Mouse (Mus musculus): ENCODE measurements at regions not wholly inside any gene's neighbourhood (a gene's known extent, or its start where the extent isn't known, plus 50 kb on each side); places are given as distances from the start of the nearest gene placed in this dataset.

DNA sequence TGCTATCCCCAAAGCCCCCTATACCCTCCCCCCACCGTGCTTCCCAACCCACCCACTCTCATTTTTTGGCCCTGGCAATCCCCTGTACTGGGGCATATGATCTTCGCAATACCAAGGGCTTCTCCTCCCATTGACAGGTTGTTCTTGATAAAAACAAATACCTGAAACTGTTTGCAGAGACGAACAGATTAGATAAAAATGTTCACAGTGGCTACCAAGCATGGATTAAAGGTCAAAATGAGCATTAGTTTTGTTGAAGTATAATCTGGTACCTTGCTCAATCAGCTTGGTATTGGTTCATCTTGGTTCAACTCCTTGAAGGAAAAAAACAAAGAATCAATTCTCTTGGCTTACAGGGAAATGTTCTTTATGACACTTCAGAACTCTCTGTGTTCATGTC, 81.5 kb upstream of the Dab2 start:
- 46% methylated on average over 3 of the region's 3 CpGs for WGBS (ENCODE audit: insufficient replicate concordance)
- Histone ChIP-seq H3K4me2 (no peak overlapping the region), H3K4me1 (replicated peaks) (no peaks in the 10 kb centered on the region), H3K27ac (replicated peaks) (no peak overlapping the region), H3K36me3 (replicated peaks) (no peaks in the 10 kb centered on the region), H3K9ac (no peak overlapping the region), H3K4me3 (replicated peaks) (no peak overlapping the region), H3K9me3 (replicated peaks) (no peaks in the 10 kb centered on the region), H3K27me3 (no peaks in the 10 kb centered on the region)
- ATAC-seq (ENCODE audit: insufficient read depth), result no peak

DNA sequence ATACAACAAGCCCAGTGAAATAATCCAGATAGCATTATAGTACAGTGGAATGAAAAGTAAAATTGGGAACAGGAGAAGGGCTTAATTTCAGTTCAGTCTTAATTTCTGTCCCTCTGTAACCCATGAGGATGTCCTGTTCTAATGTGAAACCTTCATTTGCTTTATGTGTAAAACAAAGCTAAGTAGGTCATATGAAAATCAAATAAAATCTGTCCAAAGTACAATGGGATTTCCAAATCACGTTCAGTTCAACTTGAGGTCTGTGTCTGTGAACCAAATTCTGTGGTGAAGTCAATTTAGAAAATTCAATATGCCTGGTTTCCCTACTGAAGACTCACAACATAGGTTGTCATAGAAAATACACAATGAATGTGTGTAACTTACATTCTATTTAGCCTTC, 74.4 kb upstream of the Dab2 start:
- Histone ChIP-seq H3K4me2 (no peak overlapping the region), H3K9me3 (replicated peaks) (no peaks in the 10 kb centered on the region), H3K4me1 (replicated peaks) (no peaks in the 10 kb centered on the region), H3K27ac (replicated peaks) (no peak overlapping the region), H3K9ac (no peak overlapping the region), H3K36me3 (replicated peaks) (no peaks in the 10 kb centered on the region), H3K4me3 (replicated peaks) (no peak overlapping the region), H3K27me3 (no peaks in the 10 kb centered on the region)
- ATAC-seq (ENCODE audit: insufficient read depth), result no peak
- WGBS (ENCODE audit: insufficient replicate concordance), result 39% methylated on average over 1 of the region's 1 CpGs

DNA sequence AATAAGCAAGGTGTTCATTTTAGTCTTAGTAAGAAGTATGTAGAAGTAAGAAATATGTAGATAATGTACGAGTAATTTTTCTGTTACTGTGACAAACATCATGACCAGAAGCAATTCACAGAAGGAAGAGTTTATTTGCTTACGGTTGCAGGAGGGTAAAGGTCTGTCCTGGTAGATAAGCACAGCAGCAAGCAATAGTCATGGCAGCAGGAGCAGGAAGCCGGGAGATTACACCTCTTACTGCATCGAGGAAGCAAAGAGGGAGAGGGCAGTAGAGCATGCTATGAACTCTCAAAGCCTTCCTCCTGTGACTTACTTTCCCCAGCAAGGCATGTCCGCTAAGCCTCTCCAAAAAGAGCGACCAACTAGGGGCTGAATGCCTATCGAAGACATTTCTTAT, 69.0 kb upstream of the Dab2 start:
- no peak overlapping the region for H3K9ac ChIP-seq
- WGBS (ENCODE audit: insufficient replicate concordance), result 37% methylated on average over 7 of the region's 7 CpGs
- H3K27me3 ChIP-seq, result no peaks in the 10 kb centered on the region
- no peak overlapping the region for H3K4me3 ChIP-seq (replicated peaks)
- H3K27ac ChIP-seq (replicated peaks), result no peak overlapping the region
- H3K36me3 ChIP-seq (replicated peaks), result no peaks in the 10 kb centered on the region
- no peak for ATAC-seq (ENCODE audit: insufficient read depth)
- H3K4me1 ChIP-seq (replicated peaks), result no peaks in the 10 kb centered on the region; the same call in 1 of the 2 replicates
- H3K9me3 ChIP-seq (replicated peaks), result no peaks in the 10 kb centered on the region
- H3K4me2 ChIP-seq, result no peak overlapping the region

DNA sequence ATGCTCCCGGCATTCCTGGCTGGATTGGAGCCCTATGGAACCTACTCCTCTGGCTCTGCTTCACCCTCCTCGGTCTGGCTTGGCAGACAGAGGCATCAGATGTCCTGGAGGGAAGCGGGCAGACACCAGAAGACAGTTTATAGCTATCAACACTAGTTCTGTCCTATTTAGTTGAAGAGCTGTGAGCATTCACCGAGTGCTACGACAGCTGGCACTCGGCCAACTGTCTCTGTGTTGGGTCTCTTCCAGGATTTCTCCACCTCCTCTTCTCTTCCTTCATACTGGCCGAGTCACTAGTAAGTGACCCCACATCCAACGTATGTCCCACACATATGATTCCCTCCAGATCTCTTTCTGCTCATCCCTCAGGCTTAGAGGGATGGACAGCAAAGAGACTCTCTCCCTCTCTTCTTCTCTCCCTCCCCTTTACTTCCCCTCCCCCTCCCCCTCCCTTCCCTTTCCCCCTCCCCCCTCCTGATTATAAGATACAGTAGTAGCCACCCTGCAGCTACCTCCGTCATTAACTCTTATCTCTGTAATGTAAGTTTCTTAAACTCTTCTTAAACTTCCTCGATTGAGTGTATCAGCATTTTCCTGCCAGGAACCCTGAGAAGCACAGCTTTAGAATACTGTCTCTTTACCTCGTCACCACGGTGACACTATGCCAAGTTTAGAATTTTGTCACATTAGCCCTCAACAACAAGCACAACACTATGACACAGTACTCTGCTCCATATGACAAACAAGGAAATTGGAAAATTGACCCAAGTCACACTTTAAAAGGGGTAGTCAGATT, 68.1 kb upstream of the Dab2 start:
- ATAC-seq (ENCODE audit: insufficient read depth), result no peak
- WGBS (ENCODE audit: insufficient replicate concordance), result 42% methylated on average over 12 of the region's 12 CpGs
- Histone ChIP-seq H3K27me3 (no peaks in the 10 kb centered on the region), H3K9ac (no peak overlapping the region), H3K4me2 (no peak overlapping the region), H3K27ac (replicated peaks) (no peak overlapping the region), H3K4me1 (replicated peaks) (no peaks in the 10 kb centered on the region; the same call in 1 of the 2 replicates), H3K4me3 (replicated peaks) (no peak overlapping the region), H3K36me3 (replicated peaks) (no peaks in the 10 kb centered on the region), H3K9me3 (replicated peaks) (no peaks in the 10 kb centered on the region)

DNA sequence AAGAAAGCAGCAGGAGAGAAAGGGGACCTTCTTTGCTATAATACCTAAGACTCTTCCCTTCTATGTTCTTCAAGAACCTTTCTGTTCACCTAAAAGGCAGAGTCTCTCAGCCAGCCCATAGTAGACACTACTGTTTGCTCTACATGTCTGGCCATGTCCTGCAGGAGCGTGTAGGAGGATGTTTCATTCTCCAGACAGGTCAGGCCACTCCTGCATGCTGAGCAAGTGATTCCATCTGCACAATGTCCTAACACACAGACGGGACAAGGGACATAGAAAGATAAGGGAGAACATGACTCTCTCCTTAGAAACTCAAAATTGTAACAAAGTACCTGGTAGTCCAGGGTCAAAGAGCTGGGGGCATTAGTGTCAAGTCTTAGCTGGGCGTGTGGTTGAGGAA, 66.0 kb upstream of the Dab2 start:
- Histone ChIP-seq H3K36me3 (replicated peaks) (no peaks in the 10 kb centered on the region), H3K9me3 (replicated peaks) (no peaks in the 10 kb centered on the region), H3K27ac (replicated peaks) (no peak overlapping the region), H3K4me2 (no peak overlapping the region), H3K9ac (no peak overlapping the region), H3K4me1 (replicated peaks) (no peaks in the 10 kb centered on the region; the same call in 1 of the 2 replicates), H3K27me3 (no peaks in the 10 kb centered on the region), H3K4me3 (replicated peaks) (no peak overlapping the region)
- 48% methylated on average over 3 of the region's 3 CpGs for WGBS (ENCODE audit: insufficient replicate concordance)
- ATAC-seq (ENCODE audit: insufficient read depth), result no peak

DNA sequence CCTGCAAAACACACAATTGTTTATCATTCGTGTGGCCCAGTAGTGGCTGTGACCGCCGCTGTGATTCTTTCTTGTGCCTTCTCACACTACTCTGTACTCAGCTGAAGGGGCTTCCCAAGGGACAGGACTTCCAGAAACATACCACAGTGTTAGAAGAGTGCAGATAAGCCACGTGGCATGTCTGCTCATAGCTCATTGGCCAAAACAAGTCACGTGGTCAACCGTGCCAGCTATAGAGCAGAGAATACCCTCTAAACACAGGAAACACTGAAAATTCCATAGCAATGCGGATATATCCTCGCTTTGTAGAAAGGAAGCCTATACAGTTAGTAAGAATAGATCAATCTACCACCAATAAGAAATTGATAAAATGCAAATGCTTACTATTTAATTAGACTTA, 63.0 kb upstream of the Dab2 start:
- H3K36me3 ChIP-seq (replicated peaks), result no peaks in the 10 kb centered on the region
- H3K9me3 ChIP-seq (replicated peaks), result no peaks in the 10 kb centered on the region
- H3K27ac ChIP-seq (replicated peaks), result no peak overlapping the region
- 75% methylated on average over 8 of the region's 8 CpGs for WGBS (ENCODE audit: insufficient replicate concordance)
- ATAC-seq (ENCODE audit: insufficient read depth), result no peak
- no peaks in the 10 kb centered on the region for H3K4me1 ChIP-seq (replicated peaks)
- H3K9ac ChIP-seq, result no peak overlapping the region
- no peak overlapping the region for H3K4me2 ChIP-seq
- H3K27me3 ChIP-seq, result no peaks in the 10 kb centered on the region
- H3K4me3 ChIP-seq (replicated peaks), result no peak overlapping the region

DNA sequence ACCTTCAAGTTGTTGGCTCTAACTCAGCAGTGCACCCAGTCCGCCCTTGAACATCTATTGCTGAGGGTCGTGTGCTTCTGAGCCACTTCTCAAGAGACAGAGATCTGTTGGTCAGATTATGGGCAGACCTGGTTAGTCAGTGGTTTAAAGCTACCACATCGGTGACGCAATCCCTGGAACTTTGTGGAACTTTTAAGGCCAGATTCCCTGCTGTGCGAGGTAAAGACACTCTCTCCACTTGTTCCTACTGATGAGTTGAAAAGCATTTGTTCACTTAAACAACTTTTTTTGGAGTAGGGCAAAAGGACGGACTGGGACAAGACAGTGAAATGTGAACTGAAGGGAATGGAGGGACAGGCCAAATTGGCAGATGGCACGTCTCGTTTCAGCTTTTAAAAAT, 61.9 kb upstream of the Dab2 start:
- no peaks in the 10 kb centered on the region for H3K9me3 ChIP-seq (replicated peaks)

DNA sequence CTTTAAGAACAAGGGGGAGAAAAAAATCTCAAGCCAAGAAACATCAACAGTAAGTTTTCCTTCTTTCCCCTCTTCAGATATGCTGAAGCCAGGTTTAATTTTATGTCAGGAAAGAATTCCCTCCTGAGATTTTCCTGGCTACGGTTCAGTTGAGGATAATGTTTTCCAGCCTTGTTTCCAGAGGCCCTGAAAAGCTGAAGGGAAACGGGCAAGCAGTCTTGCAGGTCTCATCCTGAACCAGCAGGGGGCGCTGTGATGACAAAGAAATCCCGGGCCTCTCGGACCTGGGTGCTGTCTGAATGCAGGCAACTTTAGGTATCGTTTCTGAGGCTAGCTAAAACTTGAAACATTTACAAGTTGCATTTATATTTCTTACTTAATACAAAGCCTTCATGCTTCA, 61.5 kb upstream of the Dab2 start:
- Histone ChIP-seq H3K36me3 (replicated peaks) (no peaks in the 10 kb centered on the region), H3K9ac (no peak overlapping the region), H3K9me3 (replicated peaks) (no peaks in the 10 kb centered on the region), H3K4me3 (replicated peaks) (no peak overlapping the region), H3K27me3 (no peaks in the 10 kb centered on the region), H3K4me1 (replicated peaks) (no peaks in the 10 kb centered on the region), H3K27ac (replicated peaks) (no peak overlapping the region), H3K4me2 (no peak overlapping the region)
- no peak for ATAC-seq (ENCODE audit: insufficient read depth)
- 3% methylated on average over 6 of the region's 6 CpGs for WGBS (ENCODE audit: insufficient replicate concordance)

More for the DNA sequence above, 61.9 kb upstream of the Dab2 start:
- H3K4me3 ChIP-seq (replicated peaks), result no peak overlapping the region
- no peaks in the 10 kb centered on the region for H3K4me1 ChIP-seq (replicated peaks)
- ATAC-seq (ENCODE audit: insufficient read depth), result no peak
- H3K36me3 ChIP-seq (replicated peaks), result no peaks in the 10 kb centered on the region
- no peak overlapping the region for H3K9ac ChIP-seq
- H3K27ac ChIP-seq (replicated peaks), result no peak overlapping the region
- no peak overlapping the region for H3K4me2 ChIP-seq
- H3K27me3 ChIP-seq, result no peaks in the 10 kb centered on the region
- WGBS (ENCODE audit: insufficient replicate concordance), result 46% methylated on average over 8 of the region's 8 CpGs

DNA sequence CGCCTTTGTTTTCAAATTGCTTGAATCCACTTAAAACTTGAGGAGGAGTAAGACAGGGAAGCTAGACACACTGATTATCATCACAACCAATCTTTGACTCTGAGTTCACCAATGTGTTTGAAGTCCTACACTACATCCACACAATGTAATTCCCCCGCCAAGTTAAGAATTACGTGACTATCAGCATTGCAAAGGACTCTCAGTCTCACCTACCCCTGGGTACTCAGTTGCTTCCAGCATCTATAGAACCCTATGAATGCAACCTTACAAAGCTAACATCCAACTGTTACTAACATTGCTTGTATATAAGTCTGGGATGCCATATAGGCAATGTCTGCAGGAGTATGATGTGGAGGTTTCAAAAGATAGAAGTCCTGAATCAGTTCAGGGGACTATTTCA, 60.8 kb upstream of the Dab2 start:
- 79% methylated on average over 3 of the region's 3 CpGs for WGBS (ENCODE audit: insufficient replicate concordance)
- Histone ChIP-seq H3K27me3 (no peaks in the 10 kb centered on the region), H3K4me3 (replicated peaks) (no peak overlapping the region), H3K9ac (no peak overlapping the region), H3K36me3 (replicated peaks) (no peaks in the 10 kb centered on the region), H3K4me2 (no peak overlapping the region), H3K27ac (replicated peaks) (no peak overlapping the region), H3K9me3 (replicated peaks) (no peaks in the 10 kb centered on the region), H3K4me1 (replicated peaks) (no peaks in the 10 kb centered on the region)
- ATAC-seq (ENCODE audit: insufficient read depth), result no peak

DNA sequence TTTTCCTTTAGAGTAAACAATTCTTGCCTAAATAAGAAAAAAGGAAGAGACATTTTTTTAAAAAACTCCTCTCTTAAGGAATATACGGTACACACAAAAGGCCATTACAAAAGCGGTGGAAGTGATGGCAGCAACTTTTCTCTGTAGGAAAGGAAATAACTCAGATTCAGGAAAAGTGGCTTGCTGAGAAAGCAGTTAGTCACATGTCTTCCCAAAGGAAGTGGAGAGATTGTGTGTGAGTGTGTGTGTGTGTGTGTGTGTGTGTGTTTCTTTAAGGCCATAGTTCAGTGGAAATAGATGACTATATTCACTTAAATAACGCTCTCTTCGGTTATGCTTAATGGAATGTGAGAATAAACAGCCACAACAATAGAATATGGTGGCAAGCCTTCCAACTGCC, 57.5 kb upstream of the Dab2 start:
- Histone ChIP-seq H3K4me3 (replicated peaks) (no peak overlapping the region), H3K4me2 (no peak overlapping the region), H3K36me3 (replicated peaks) (no peaks in the 10 kb centered on the region), H3K9ac (no peak overlapping the region), H3K9me3 (replicated peaks) (no peaks in the 10 kb centered on the region), H3K27ac (replicated peaks) (no peak overlapping the region), H3K4me1 (replicated peaks) (no peaks in the 10 kb centered on the region), H3K27me3 (no peaks in the 10 kb centered on the region)
- WGBS (ENCODE audit: insufficient replicate concordance), result 26% methylated on average over 4 of the region's 4 CpGs
- no peak for ATAC-seq (ENCODE audit: insufficient read depth)

DNA sequence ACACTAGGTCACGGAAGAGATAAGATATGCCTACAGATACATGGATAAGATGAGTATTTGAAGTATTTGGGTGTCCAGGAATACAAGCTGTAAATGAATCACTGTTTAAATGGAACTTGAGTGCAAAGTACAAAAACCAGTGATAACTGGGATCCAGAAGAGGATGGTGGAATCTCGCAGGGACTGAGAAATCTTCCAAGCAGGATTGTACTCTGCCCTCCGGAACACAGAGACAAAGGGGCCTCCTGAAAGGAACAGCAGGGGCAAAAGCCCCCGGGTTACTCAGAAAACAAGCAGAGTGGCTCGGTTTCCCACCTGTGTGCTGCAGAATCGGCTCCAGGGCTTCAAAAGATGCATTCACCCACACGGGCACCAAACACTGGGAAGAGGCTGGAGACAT, 55.2 kb upstream of the Dab2 start:
- Histone ChIP-seq H3K36me3 (replicated peaks) (no peaks in the 10 kb centered on the region), H3K9me3 (replicated peaks) (no peaks in the 10 kb centered on the region), H3K9ac (no peak overlapping the region), H3K4me2 (no peak overlapping the region), H3K4me3 (replicated peaks) (no peak overlapping the region), H3K27me3 (no peaks in the 10 kb centered on the region), H3K27ac (replicated peaks) (no peak overlapping the region), H3K4me1 (replicated peaks) (no peaks in the 10 kb centered on the region)
- WGBS (ENCODE audit: insufficient replicate concordance), result 42% methylated on average over 7 of the region's 7 CpGs
- ATAC-seq (ENCODE audit: insufficient read depth), result no peak

Measured in liver, embryonic 15.5 days (tissue).